Mouse (Mus musculus) CH12.LX (cell line): ENCODE results near the gene Calm5. TPM values are rescaled to one million over a fixed set of nuclear protein-coding genes. Genes with fewer than 3 reads are reported as not detected.

Experiments used
- DNase-seq: peaks from one replicate; pipeline ENCODE4 v3.0.0-alpha.2; 2013; ENCODE audit errors: extremely low read depth
- H3K27ac ChIP-seq: 2 replicates; pipeline ENCODE4 v1.5.1; 2012; ENCODE audit warnings: low read depth, mild to moderate bottlenecking, control low read depth, moderate library complexity; ENCODE audit not compliant: insufficient read depth
- H3K27me3 ChIP-seq: replicated peaks from 2 replicates; pipeline ENCODE3; 2012; ENCODE audit warnings: inconsistent platforms
- H3K36me3 ChIP-seq, 2 experiments: replicated peaks in 1 of 2; 2 replicates each; pipeline versions ENCODE3 to v1.6.1; 2012; ENCODE audit warnings: inconsistent platforms in 1 of 2, low read length in 1 of 2, mild to moderate bottlenecking in 1 of 2, mixed read lengths in 1 of 2, moderate library complexity in 1 of 2; ENCODE audit not compliant: control insufficient read depth in 1 of 2, insufficient read depth in 1 of 2
- H3K4me1 ChIP-seq, 2 experiments: 2 replicates each; pipeline ENCODE4 v1.6.1; 2012; ENCODE audit warnings: inconsistent platforms in 1 of 2, moderate library complexity in 1 of 2; ENCODE audit not compliant: insufficient read depth in 2 of 2, control insufficient read depth in 1 of 2
- H3K4me2 ChIP-seq: 2 replicates; pipeline ENCODE4 v1.6.1; 2012; ENCODE audit warnings: low read depth, mild to moderate bottlenecking, control low read depth; ENCODE audit not compliant: poor library complexity, insufficient read depth, severe bottlenecking
- H3K4me3 ChIP-seq, 3 experiments: fragments of 150-350 bp in 1 of 3; sonication (generic) in 1 of 3; replicated peaks in 1 of 3; 2 replicates each; pipeline versions ENCODE3 to v1.5.1; 2011 to 2012; ENCODE audit warnings: low read depth in 2 of 3, low read length in 2 of 3, mild to moderate bottlenecking in 2 of 3, moderate library complexity in 2 of 3, control low read depth in 1 of 3, improper control_type of control experiment in 1 of 3, inconsistent platforms in 1 of 3, mixed read lengths in 1 of 3; ENCODE audit not compliant: poor library complexity in 1 of 3
- H3K79me2 ChIP-seq: replicated peaks from 2 replicates; pipeline ENCODE4 v1.6.1; 2012; ENCODE audit warnings: mild to moderate bottlenecking, moderate library complexity; ENCODE audit not compliant: control insufficient read depth, poor library complexity, insufficient read depth, severe bottlenecking; ENCODE audit errors: extremely low read depth
- H3K9ac ChIP-seq: 2 replicates; pipeline ENCODE4 v1.6.1; 2012; ENCODE audit warnings: low read depth, mild to moderate bottlenecking, control low read depth, moderate library complexity; ENCODE audit not compliant: insufficient read depth
- H3K9me3 ChIP-seq: replicated peaks from 2 replicates; pipeline ENCODE3; 2012; ENCODE audit warnings: low read length, inconsistent platforms, mixed read lengths
- BHLHE40 ChIP-seq: IDR thresholded peaks from 2 replicates; pipeline ENCODE4 v1.6.1; 2011; ENCODE audit warnings: mild to moderate bottlenecking, low read depth, low read length, improper control_type of control experiment
- CHD1 ChIP-seq: IDR thresholded peaks from 2 replicates; pipeline ENCODE4 v1.6.1; 2012; ENCODE audit warnings: low read depth, low read length, improper control_type of control experiment, inconsistent platforms
- CHD2 ChIP-seq: IDR thresholded peaks from 2 replicates; pipeline ENCODE4 v1.6.1; 2011; ENCODE audit warnings: low read length, improper control_type of control experiment
- CTCF ChIP-seq, 2 experiments: IDR thresholded peaks in 1 of 2; conservative IDR thresholded peaks in 1 of 2; 2 replicates each; pipeline ENCODE4 v1.5.1; 2011 to 2012; ENCODE audit warnings: low read depth in 2 of 2, low read length in 2 of 2, improper control_type of control experiment in 1 of 2, inconsistent platforms in 1 of 2, mild to moderate bottlenecking in 1 of 2, moderate library complexity in 1 of 2
- E2F4 ChIP-seq: IDR thresholded peaks from 2 replicates; pipeline ENCODE4 v1.6.1; 2011; ENCODE audit warnings: low read depth, low read length, improper control_type of control experiment; ENCODE audit not compliant: insufficient replicate concordance
- ELF1 ChIP-seq: IDR thresholded peaks from 2 replicates; pipeline ENCODE4 v1.6.1; 2014; ENCODE audit warnings: low read depth, mild to moderate bottlenecking, inconsistent platforms, low read length, improper control_type of control experiment
- ETS1 ChIP-seq: conservative IDR thresholded peaks from 2 replicates; pipeline ENCODE4 v1.6.1; 2012; ENCODE audit warnings: low read depth, mild to moderate bottlenecking, inconsistent platforms, low read length, improper control_type of control experiment, moderate library complexity
- GABPA ChIP-seq: IDR thresholded peaks from 2 replicates; pipeline ENCODE4 v1.6.1; 2012; ENCODE audit warnings: low read depth, low read length, improper control_type of control experiment, inconsistent platforms; ENCODE audit not compliant: insufficient replicate concordance
- IRF4 ChIP-seq: IDR thresholded peaks from 2 replicates; pipeline ENCODE4 v1.6.1; 2014; ENCODE audit warnings: low read depth, mild to moderate bottlenecking, inconsistent platforms, low read length, improper control_type of control experiment
- JUND ChIP-seq: conservative IDR thresholded peaks from 2 replicates; pipeline ENCODE4 v1.6.1; 2011; ENCODE audit warnings: low read depth, low read length, improper control_type of control experiment
- KAT2A ChIP-seq: IDR thresholded peaks from 2 replicates; pipeline ENCODE4 v1.6.1; 2012; ENCODE audit warnings: low read length, improper control_type of control experiment, inconsistent platforms; ENCODE audit not compliant: insufficient replicate concordance
- MAFK ChIP-seq: IDR thresholded peaks from 2 replicates; pipeline ENCODE4 v1.6.1; 2011; ENCODE audit warnings: low read length, improper control_type of control experiment; ENCODE audit not compliant: insufficient replicate concordance
- MAX ChIP-seq: IDR thresholded peaks from 2 replicates; pipeline ENCODE4 v1.6.1; 2011; ENCODE audit warnings: low read length, improper control_type of control experiment
- MXI1 ChIP-seq: IDR thresholded peaks from 2 replicates; pipeline ENCODE4 v1.6.1; 2011; ENCODE audit warnings: mild to moderate bottlenecking, low read depth, low read length, improper control_type of control experiment
- NELFE ChIP-seq: IDR thresholded peaks from 2 replicates; pipeline ENCODE4 v1.6.1; 2011; ENCODE audit warnings: low read depth, low read length, improper control_type of control experiment
- NRF1 ChIP-seq: IDR thresholded peaks from 2 replicates; pipeline ENCODE4 v1.6.1; 2014; ENCODE audit warnings: low read depth, mild to moderate bottlenecking, inconsistent platforms, low read length, improper control_type of control experiment, moderate library complexity
- POLR2A ChIP-seq: IDR thresholded peaks from 2 replicates; pipeline ENCODE4 v1.6.1; 2011; ENCODE audit warnings: low read depth, mild to moderate bottlenecking, improper control_type of control experiment, low read length
- RAD21 ChIP-seq: IDR thresholded peaks from 2 replicates; pipeline ENCODE4 v1.6.1; 2011; ENCODE audit warnings: low read depth, mild to moderate bottlenecking, low read length, improper control_type of control experiment, moderate library complexity
- SIN3A ChIP-seq: IDR thresholded peaks from 2 replicates; pipeline ENCODE4 v1.6.1; 2012; ENCODE audit warnings: low read length, improper control_type of control experiment, inconsistent platforms
- TBP ChIP-seq: conservative IDR thresholded peaks from 2 replicates; pipeline ENCODE4 v1.6.1; 2011; ENCODE audit warnings: low read depth, low read length, improper control_type of control experiment
- USF1 ChIP-seq: IDR thresholded peaks from 2 replicates; pipeline ENCODE4 v1.6.1; 2014; ENCODE audit warnings: low read depth, mild to moderate bottlenecking, inconsistent platforms, low read length, improper control_type of control experiment
- ZKSCAN1 ChIP-seq: IDR thresholded peaks from 2 replicates; pipeline ENCODE4 v1.6.1; 2012; ENCODE audit warnings: low read depth, inconsistent platforms, low read length, improper control_type of control experiment, borderline replicate concordance
- ZMIZ1 ChIP-seq: IDR thresholded peaks from 2 replicates; pipeline ENCODE4 v1.6.1; 2012; ENCODE audit warnings: low read depth, mild to moderate bottlenecking, inconsistent platforms, low read length, improper control_type of control experiment
- dilution Hi-C: fragments of 300-500 bp; cut with MboI; formaldehyde crosslinking; loops from 2 replicates; pipeline ENCODE4 v1.14.3; 2020; ENCODE audit warnings: low sequenced_read_pairs; ENCODE audit not compliant: extremely low pct_unique_long_range_greater_than_20kb, extremely low pct_ligation_motif_present
- in situ Hi-C: fragments of 300-500 bp; cut with MboI; formaldehyde crosslinking; loops from 3 replicates; pipeline ENCODE4 v1.14.3; 2019; ENCODE audit warnings: low sequenced_read_pairs, low pct_ligation_motif_present, low pct_unique_long_range_greater_than_20kb, mixed read lengths
- polyA plus RNA-seq: library from polyadenylated mRNA; unstranded; fragments of >175 nt; gene quantifications from 2 replicates; pipeline ENCODE4 v1.2.1, GENCODE M21; 2012; ENCODE audit warnings: low read depth; ENCODE audit not compliant: insufficient read length
- total RNA-seq, 2 experiments: library from RNA; depleted of rRNA; stranded (reverse); fragments of 300-350 nt in 1 of 2; fragments of >200 nt in 1 of 2; gene quantifications; 2 replicates each; pipeline ENCODE4 v1.2.3; 2012 to 2014

The Calm5 gene
- total and polyA plus RNA-seq, 3 experiments = not detected

DNA sequence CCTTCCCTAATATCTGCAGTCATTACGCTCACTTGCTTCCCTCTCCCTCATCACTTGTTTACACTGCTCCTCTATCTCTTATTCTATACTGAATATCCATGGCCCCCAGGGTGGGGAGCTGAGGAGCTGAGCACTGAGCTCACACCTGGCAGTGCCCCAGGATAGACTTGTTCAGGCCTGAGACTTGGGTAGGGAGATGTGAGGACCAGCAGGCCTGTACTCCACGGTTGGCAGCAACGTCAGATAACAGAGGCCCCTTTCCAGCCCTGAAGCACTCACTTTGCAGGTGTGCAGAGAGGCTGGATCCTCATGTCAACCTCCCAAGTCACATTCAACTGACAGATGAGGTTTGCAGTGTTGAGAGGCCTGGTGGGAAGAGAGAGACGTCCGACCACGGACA is 23.2 kb downstream of the Calm5 start:
- TF ChIP-seq MAX (no peak), ZMIZ1 (no peak), MXI1 (no peak), CHD1 (no peak), NRF1 (no peak), JUND (no peak)
- in situ Hi-C loops (loop anchor here (25.0 kb wide), 1 partner anchor 115 kb away; no protein-coding TSS in a partner anchor), dilution Hi-C loops (no loop called here)

DNA sequence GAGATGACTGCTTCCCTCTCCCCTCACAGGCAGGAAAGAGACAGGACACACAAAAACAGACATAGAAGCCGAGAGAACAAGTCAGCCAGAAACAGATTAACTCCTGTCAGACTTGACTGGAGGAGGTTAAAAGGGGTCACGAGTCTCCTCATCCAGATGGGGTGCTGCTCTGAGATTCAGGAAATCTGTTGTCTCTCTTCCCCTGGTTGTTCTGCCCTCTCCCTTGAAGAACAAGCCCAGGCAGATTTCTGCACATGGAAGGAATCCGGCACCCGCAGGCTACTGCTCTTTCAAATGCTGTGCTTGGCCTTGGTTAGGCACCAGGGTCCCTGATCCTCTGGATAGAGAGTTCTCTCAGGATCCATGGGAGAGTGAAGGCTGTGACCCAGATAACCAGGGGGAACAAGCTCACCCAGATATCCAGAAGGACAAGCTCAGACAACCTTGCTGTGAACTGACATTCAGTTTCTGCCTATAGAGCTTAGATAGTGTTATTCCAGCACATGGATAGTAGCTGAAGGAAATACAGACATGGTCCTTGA is 23.8 kb downstream of the Calm5 start:
- DNase-seq = no peak
- dilution Hi-C loops = no loop called here
- no peak overlapping the region for H3K9ac ChIP-seq
- peaks cover 7 to 25% of the 10 kb centered on the region in 2 experiments for H3K36me3 ChIP-seq
- H3K9me3 ChIP-seq = no peaks in the 10 kb centered on the region
- TF ChIP-seq GABPA = no peak
- H3K4me3 ChIP-seq = no peak overlapping the region
- H3K4me1 ChIP-seq = no peaks in the 10 kb centered on the region
- H3K4me2 ChIP-seq = no peak overlapping the region
- no peaks in the 10 kb centered on the region for H3K79me2 ChIP-seq
- in situ Hi-C loops = loop anchor here (25.0 kb wide), 1 partner anchor 115 kb away; no protein-coding TSS in a partner anchor
- H3K27ac ChIP-seq = no peak overlapping the region
- no peaks in the 10 kb centered on the region for H3K27me3 ChIP-seq

More for the DNA sequence above, 23.2 kb downstream of the Calm5 start:
- Histone ChIP-seq H3K27me3 (no peaks in the 10 kb centered on the region), H3K4me1 (no peaks in the 10 kb centered on the region), H3K9me3 (no peaks in the 10 kb centered on the region), H3K36me3 (peaks cover 7 to 24% of the 10 kb centered on the region in 2 experiments), H3K79me2 (no peaks in the 10 kb centered on the region), H3K4me3 (no peak overlapping the region), H3K4me2 (no peak overlapping the region), H3K9ac (no peak overlapping the region), H3K27ac (no peak overlapping the region)
- DNase-seq = no peak

DNA sequence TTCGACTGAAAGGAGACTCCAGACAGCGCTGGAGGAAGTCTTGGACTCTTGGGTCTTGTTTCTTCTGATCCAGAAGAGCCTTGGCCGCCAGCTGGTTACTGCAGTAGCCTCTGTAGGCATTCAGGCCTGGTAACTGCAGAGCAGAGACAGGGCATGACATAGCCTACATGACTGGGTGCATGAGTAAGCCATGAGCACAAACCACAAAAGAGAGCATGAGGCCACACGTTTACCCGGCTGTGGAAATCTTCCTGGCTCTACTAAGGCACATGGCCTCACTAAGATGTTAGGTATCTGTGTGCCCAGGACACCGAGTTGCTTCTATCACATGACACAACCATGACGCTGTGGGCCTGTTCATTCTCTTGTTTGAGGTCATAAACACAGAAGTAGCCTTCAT is 32.7 kb downstream of the Calm5 start:
- Histone ChIP-seq H3K9me3 (no peaks in the 10 kb centered on the region), H3K79me2 (0 out of 2 replicates have a peak, but pooled peaks cover 10% of the 10 kb centered on the region), H3K4me1 (peaks cover 7 to 19% of the 10 kb centered on the region in 2 experiments), H3K9ac (no peak overlapping the region), H3K4me2 (no peak overlapping the region), H3K27me3 (no peaks in the 10 kb centered on the region), H3K27ac (no peak overlapping the region), H3K36me3 (peaks cover 51 to 63% of the 10 kb centered on the region in 2 experiments), H3K4me3 (no peak overlapping the region)
- TF ChIP-seq POLR2A (no peak), ELF1 (no peak), MAFK (no peak), ETS1 (no peak), CTCF (conservative IDR thresholded peaks at IDR 0.05 in 1 of 2, IDR thresholded peaks at IDR 0.05 in 1 of 2; ENCODE audit: low read depth in 2 of 2, low read length in 2 of 2) (no peak), BHLHE40 (no peak), CHD1 (no peak), ZKSCAN1 (no peak), CHD2 (no peak), JUND (no peak), SIN3A (no peak), KAT2A (no peak), NELFE (no peak), E2F4 (no peak), TBP (no peak), USF1 (no peak), RAD21 (no peak), IRF4 (no peak)
- dilution Hi-C loops (no loop called here), in situ Hi-C loops (loop anchor here (25.0 kb wide), 1 partner anchor 124 kb away; no protein-coding TSS in a partner anchor)
- DNase-seq = no peak
